Mouse (Mus musculus): ENCODE data around the gene Cmip. TPM values are rescaled to one million over a fixed set of nuclear protein-coding genes. Genes with fewer than 3 reads are reported as not detected.

Gene Cmip
- polyA plus RNA-seq, 1 experiment from 2014 or later, result 27.0 TPM

GRCm38 (mm10) chr8:117501323-117501722 is 244.5 kb downstream of the Cmip start:
- Histone ChIP-seq H3K27me3 (ENCODE audit: control insufficient read depth, insufficient read depth, low read length) (peaks cover 16% of the 10 kb centered on the region), H3K4me3 (ENCODE audit: low read depth, low read length) (no peak overlapping the region), H3K4me1 (replicated peaks; ENCODE audit: control insufficient read depth, insufficient read depth, low read length) (peaks cover 2% of the 10 kb centered on the region), H3K9me3 (ENCODE audit: control insufficient read depth, low read length) (no peaks in the 10 kb centered on the region), H3K9ac (ENCODE audit: low read depth, low read length) (no peak overlapping the region), H3K36me3 (ENCODE audit: control insufficient read depth, insufficient read depth, low read length) (no peaks in the 10 kb centered on the region), H3K27ac (ENCODE audit: low read depth, low read length) (no peak overlapping the region), H3K4me2 (replicated peaks; ENCODE audit: low read depth, low read length) (no peak overlapping the region)
- DNase-seq (ENCODE audit: low spot score), result no peak
- 93% methylated on average over 6 of the region's 6 CpGs for WGBS
- no peak for ATAC-seq (ENCODE audit: low FRiP score)

DNA sequence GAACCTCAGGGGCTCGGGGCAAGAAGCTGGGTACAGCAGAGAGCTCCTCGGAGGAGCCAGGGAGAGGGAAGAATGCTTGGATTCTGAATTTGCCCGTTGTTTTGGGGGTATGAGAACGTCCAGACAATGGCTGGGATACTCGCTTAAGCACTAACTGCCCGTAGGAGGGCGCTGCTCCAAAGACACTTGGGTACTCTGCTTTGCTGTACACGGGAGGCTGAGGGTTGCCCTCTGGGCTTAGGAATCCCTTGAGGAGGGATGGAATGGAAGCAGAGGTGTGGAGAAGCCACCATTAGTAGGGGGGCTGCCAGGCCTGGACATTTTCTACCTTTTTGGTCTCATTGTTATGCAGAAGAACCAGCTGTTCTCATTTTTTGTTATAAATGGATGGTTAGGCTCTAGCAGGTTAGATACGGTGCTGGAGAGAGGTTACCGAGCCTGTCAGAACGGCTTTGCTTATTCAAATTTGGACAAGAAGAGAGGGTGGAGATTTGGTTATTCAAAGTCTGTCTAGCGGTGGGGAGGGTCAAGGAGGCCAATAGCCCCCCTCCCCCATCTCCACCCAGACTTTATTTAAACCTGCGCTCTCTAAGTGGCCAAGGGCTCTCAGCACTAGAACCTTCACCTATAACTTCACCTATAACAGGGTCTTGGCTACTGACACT is 246.7 kb downstream of the Cmip start:
- no peak overlapping the region for H3K9ac ChIP-seq (ENCODE audit: low read depth, low read length)
- no peak for DNase-seq (ENCODE audit: low spot score)
- 57% methylated on average over 13 of the region's 13 CpGs for WGBS
- no peak overlapping the region for H3K4me2 ChIP-seq (replicated peaks; ENCODE audit: low read depth, low read length)
- ATAC-seq (ENCODE audit: low FRiP score), result no peak
- H3K36me3 ChIP-seq (ENCODE audit: control insufficient read depth, insufficient read depth, low read length), result no peaks in the 10 kb centered on the region
- H3K4me3 ChIP-seq (ENCODE audit: low read depth, low read length), result no peak overlapping the region
- H3K27me3 ChIP-seq (ENCODE audit: control insufficient read depth, insufficient read depth, low read length), result peaks cover 7% of the 10 kb centered on the region
- no peaks in the 10 kb centered on the region for H3K9me3 ChIP-seq (ENCODE audit: control insufficient read depth, low read length)
- no peak overlapping the region for H3K27ac ChIP-seq (ENCODE audit: low read depth, low read length)
- H3K4me1 ChIP-seq (replicated peaks; ENCODE audit: control insufficient read depth, insufficient read depth, low read length), result peaks cover 2% of the 10 kb centered on the region

DNA sequence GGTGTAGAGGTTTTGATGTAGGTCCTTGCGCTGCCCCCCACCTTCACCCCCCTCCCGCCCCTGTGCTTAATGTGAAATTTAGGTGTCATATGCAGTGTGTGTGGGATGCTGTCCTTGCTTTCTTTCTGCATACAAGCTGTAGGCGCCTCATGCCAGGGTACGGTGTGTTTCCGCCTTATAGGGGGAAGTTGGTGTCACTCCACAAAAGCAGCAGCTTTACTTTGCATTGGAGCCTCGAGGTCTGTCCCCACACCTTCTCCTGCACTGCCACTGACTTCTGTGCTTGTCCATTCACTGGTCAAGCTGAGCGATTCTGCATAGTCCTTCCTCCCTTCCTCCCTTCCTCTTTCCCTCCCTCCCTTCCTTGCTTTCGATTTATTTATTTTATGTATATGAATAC is 250.8 kb downstream of the Cmip start:
- H3K4me1 ChIP-seq (replicated peaks; ENCODE audit: control insufficient read depth, insufficient read depth, low read length), result no peaks in the 10 kb centered on the region
- H3K4me2 ChIP-seq (replicated peaks; ENCODE audit: low read depth, low read length), result no peak overlapping the region
- H3K9me3 ChIP-seq (ENCODE audit: control insufficient read depth, low read length), result 0 out of 2 replicates have a peak, but pooled peaks cover 2% of the 10 kb centered on the region
- no peak for DNase-seq (ENCODE audit: low spot score)
- no peak overlapping the region for H3K9ac ChIP-seq (ENCODE audit: low read depth, low read length)
- no peak overlapping the region for H3K4me3 ChIP-seq (ENCODE audit: low read depth, low read length)
- ATAC-seq (ENCODE audit: low FRiP score), result no peak
- WGBS, result 86% methylated on average over 8 of the region's 8 CpGs
- no peaks in the 10 kb centered on the region for H3K27me3 ChIP-seq (ENCODE audit: control insufficient read depth, insufficient read depth, low read length)
- H3K27ac ChIP-seq (ENCODE audit: low read depth, low read length), result no peak overlapping the region
- no peaks in the 10 kb centered on the region for H3K36me3 ChIP-seq (ENCODE audit: control insufficient read depth, insufficient read depth, low read length)

Other genes with a start within 250 kb of the Cmip start
- gene Pkd1l2, start 174.6 kb upstream of the Cmip start, polyA plus RNA-seq (2014; fragmentation: Nextera tagmentation; extraction: Ambion mirVana), result not detected in 2 replicates
- gene Bco1, start 161.2 kb upstream of the Cmip start, polyA plus RNA-seq (2014; fragmentation: Nextera tagmentation; extraction: Ambion mirVana), result 0.25 and 0.45 TPM in 2 replicates
- gene Gan, start 98.9 kb upstream of the Cmip start, polyA plus RNA-seq (2014; fragmentation: Nextera tagmentation; extraction: Ambion mirVana), result 2.9 and 3.2 TPM in 2 replicates
- gene Plcg2, start 241.2 kb downstream of the Cmip start, polyA plus RNA-seq (2014; fragmentation: Nextera tagmentation; extraction: Ambion mirVana), result 1.8 TPM in 2 replicates

Measured in hindbrain, embryonic 11.5 days (tissue).